Mouse (Mus musculus): Measurements from ENCODE around the gene Arhgef39. TPM values are rescaled to one million over a fixed set of nuclear protein-coding genes. Genes with fewer than 3 reads are reported as not detected.
A peak's percentile ranks its signal among the peaks of the same experiment; 100 is the strongest.

Gene Arhgef39
- total RNA-seq, 2 experiments from 2014 or later = 11.3 to 15.0 TPM

DNA sequence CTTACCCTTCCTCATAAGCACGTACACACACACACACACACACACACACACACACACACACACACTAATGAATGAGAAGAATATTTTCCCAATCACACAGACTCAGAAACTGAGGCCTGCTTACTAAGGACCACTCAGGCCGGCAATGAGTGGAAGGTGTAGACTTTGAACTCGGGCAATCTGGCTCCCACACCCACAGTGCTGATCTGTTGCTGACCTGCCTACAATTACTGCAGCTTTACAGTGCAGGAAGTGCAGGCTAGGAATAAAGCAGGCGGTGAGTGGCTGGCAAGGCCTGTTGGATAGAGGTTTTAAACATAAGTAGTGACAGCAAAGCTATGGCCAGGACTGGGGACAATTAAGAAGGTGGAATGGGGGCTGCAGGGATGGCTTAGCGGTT, 18.5 kb downstream of the Arhgef39 start:
- DNase-seq (ENCODE audit: low spot score in 2 of 2) = no peak

DNA sequence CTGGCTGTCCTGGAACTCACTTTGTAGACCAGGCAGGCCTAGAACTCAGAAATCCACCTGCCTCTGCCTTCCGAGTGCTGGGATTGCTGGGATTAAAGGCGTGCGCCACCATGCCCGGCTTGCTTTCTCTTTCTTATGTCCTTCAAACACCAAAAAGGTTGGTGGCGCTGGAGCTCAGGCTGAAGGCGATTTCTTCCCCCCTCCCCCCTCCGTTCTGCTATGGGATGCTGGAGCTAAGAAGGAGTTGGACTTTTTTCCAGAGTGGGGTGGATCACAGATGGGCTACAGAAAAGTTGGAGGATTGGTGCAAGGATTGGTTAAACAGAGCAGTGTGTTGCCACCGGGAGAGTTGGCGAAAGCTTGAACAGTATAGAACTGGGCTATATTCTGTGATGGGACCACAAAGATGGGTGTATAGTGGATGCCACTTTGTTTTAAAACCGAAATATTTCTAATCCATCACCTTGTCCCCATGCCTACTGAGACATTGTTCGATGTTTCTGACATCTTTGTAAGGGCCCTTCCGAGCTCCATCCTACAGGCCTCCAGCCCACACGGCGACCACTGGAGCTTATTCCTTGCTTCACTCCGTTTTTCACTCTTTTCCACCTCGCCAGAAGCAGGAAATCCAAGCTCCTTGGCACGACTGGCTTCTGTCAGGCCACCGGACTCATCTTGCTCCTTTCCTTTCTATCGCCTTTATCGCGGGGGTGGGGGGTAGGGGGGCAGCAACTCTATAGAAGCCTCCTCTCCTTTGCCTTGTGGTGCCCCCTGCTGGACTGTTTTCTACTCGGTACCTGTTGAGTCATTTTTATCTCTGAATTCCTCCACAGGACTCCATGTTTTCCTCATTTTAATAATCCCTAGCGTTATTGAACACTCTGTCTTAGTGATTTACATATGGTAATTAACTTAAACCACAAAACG, 20.3 kb downstream of the Arhgef39 start:
- peak in 1 of 2 experiments; percentile 46 for DNase-seq (ENCODE audit: low spot score in 2 of 2)

DNA sequence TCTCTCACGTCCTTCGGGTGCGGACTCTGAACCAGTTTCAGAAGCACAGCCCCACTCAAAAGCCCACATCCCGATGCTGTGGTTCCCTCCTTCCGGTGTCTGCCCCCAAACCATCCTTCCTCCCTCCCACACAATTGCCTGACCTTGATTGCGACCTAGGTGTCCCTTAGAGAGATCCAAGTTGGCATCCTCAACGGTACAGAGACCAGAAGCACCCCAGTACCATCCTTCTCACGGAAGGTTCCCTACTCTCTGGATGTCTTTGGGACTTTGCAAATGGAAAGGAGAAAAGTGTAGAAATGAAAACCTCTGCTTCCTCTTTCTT, 21.0 kb downstream of the Arhgef39 start:
- no peak for DNase-seq (ENCODE audit: low spot score in 2 of 2)

DNA sequence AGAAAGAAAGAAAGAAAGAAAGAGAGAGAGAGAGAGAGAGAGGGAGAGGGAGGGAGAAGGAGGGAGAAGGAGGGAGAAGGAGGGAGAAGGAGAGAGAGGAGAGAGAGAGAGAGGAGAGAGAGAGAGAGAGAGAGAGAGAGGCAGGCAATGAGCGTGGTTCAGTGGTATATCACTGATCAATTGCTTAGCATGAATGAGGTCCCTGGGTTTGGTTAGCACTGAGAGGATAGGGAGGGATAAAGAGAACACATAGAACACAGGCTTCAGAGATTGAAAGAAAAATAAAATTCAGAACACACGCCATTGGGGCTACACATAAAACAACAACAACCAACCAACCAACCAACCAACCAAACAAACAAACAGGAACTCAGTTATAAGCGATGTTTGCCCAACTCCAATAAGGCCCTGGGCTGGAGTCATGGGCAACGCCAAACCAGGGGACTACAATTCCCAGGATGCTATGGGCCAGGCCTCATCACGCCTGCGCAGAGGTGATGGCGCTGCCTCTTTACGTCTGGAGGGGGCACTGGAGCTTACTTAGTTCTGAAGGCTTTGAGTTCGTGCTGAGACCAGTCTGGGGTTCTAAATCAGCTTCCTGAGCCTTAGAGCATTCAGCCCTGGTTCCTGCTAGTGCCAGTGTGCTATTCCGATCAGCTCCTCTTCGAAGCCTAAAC, 21.5 kb downstream of the Arhgef39 start:
- peak in 1 of 2 experiments; percentile 77 for DNase-seq (ENCODE audit: low spot score in 2 of 2)

DNA sequence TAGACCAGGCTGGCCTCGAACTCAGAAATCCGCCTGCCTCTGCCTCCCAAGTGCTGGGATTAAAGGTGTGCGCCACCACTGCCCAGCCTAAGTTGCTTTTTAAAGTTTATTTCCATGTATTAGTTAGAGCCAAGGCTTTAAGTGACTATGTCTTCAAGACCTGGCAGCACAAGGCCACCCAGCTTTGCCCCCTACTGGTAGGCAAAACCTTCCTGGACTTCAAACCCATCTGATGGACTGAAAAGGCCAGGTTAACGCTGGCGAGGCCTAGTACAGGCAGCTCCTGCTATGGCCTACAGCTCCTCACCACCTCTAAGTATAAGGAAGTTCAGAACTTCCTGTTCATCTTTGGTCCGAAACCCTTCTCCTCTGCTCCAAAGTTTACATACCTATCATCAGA, 22.9 kb downstream of the Arhgef39 start:
- no peak for DNase-seq (ENCODE audit: low spot score in 2 of 2)

DNA sequence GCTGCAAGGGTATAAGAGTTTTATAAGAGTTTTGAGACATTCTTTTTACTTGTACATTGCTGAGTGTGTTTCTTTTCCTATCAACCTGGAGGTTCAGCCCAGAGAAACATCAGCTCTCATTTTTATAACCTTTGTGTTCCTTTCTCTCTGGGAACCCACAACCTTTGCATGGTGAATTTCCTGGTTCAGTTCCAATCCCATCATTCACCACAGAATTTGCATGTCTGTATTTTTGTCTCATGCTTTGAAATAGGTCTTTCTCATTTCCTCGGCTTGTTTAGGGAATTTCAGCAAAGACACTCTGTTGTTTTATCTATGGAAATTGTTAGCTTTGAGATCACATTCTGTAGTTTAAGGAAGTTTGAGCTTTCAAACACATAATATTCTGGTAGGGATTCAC, 25.9 kb downstream of the Arhgef39 start:
- DNase-seq (ENCODE audit: low spot score in 2 of 2) = no peak

DNA sequence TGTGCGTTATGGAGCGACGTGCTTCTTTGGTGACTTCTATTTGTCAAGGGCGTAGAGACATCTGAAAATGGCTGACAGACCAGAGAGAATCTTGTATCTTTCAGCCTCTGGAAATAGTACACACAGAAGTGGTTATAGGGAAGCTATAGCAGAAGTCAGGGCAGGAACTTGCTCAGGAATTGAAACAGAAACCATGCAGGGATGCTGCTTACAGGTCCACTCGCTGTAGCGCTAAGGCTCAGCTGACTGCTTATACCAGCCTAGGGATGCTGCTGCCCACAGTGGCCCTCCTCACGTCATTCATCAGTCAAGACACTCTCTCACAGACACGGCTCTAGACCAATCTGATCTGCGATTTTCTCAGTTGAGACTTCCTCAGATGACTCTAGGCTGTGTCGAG, 29.2 kb downstream of the Arhgef39 start:
- DNase-seq (ENCODE audit: low spot score in 2 of 2) = no peak

DNA sequence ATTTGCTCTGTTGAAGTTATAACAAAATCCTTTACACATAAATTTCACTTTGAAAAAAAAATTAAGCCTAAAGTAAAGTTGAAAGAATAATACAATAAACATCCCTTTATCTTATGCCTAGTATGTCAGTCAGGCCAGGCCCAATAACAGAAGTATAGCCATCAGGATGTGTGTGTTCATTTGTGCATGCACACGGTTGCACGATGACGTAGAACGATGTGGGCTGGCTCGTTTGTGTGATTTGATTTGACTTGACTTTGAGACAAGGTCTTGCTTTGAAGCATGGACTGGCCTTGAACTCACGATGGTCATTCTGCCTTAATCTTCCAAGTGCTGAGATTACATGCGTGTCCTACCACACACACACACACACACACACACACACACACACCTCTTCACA, 32.6 kb downstream of the Arhgef39 start:
- no peak for DNase-seq (ENCODE audit: low spot score in 2 of 2)

DNA sequence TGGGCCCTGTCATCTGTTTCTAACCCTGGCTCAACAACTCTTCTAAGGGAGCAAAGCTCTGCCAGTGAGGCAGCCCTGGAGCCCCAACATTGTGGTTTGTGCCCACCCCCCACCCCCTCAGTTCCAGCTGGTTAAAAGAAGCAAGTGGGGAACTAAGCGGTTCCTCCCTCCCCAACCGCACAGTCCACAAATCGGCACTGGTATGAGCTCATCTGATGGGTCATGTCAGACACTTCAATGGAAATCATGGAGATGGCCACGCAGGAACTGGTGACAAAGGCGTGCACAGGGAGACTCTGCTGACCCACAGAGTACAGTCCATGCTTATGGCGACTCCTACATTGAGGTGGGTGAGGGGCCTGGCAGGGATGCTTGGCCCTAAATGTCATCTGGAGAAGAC, 33.6 kb downstream of the Arhgef39 start:
- DNase-seq (ENCODE audit: low spot score in 2 of 2) = no peak

DNA sequence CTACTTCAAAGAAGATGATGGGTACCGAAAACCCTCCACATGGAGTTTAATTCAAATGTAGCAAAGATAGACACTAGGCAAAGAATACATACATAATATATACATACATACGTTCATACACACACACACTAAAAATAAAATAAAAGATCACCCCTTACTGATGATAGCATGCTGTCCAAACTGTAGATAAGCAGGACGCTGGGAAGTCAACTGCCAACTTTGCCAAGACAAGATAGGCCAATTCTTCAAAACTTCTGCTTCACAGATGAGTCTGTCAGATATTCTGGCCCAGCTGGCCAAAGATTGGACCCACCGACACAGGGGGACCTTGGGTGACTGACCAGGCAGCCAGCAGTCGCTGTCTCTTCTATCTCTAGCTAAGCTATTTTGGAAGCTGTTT, 36.4 kb downstream of the Arhgef39 start:
- DNase-seq (ENCODE audit: low spot score in 2 of 2) = no peak

DNA sequence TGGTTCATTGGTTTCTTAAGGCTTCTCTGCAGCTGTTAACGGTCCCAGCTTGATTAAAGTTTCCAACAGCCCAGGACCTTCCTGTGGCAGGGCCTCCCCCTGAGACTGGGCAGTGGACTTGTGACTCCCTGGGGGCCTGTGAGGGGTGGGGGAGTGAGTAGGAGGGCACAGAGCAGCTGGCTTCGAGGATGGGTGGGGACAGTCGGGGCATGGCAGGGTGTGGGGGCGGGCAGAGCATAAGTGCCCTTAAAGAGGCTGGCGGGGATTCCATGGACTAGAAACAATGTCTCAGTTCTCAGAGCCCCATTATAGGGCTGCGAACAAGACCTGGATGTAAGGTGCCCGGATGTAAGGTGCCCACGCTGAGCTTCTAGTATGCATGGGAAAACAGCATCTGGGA, 42.4 kb downstream of the Arhgef39 start:
- DNase-seq (ENCODE audit: low spot score in 2 of 2) = no peak

DNA sequence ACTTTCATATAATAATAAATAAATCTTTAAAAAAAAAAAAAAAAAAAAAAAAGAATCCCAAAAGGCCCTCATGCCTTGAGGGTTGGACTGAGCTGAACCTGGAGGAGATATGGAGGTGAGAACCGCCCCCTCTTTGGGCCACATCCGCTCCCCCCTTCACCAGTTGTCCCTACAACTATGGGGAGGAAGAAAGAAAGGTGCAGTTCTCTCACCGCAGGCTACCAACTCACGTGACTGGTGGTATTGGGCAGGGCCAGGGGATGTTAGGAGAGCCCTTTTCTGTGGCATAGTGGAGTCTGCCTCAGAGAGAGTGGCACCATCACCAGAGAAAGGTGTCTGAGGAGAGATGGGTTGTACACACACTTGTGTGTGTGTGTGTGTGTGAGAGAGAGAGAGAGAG, 43.0 kb downstream of the Arhgef39 start:
- DNase-seq (ENCODE audit: low spot score in 2 of 2) = no peak

DNA sequence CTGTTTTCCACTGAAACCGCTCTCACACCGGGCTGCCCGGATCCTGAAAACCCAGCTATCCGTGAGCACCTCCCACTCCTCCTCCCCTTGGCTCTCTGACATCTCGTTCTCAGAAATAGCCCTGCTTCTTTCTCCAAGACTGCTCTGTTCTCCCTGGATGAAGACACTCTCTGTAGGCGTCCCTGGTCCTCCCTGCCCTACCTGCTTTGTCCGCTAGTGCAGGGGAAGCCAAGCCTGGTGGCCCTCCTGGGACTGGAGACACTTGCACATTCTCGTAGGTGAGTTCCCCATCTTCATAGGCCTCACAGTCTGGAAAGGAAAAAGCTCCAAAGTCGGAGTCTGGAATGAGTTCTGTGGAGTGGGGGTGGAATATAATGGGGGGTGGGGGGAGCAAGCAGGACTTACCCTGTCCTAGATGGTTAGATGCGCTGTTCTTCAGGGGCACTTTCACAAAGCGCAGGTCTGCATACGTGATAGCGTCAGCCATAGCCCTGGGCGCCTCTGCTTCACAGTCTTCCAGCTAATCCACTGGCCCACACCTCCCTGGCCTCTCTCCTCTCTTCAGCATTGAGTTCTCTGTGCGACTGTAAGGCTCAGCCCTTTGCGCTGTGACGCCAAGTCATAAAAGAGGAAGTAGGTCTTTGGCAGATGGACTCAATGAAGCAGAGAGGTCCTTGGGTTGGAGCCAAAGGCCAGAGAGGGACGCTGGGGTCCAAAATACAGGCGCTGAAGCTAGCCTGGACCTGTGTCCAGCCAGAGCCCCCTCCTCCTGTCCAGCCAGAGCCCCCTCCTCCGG, 45.3 kb downstream of the Arhgef39 start, which contains the start of gene Cd72:
Gene Cd72 (minus strand): TSS at position 588 of the 796 bp plus-strand sequence.
- no peak for DNase-seq (ENCODE audit: low spot score in 2 of 2)

DNA sequence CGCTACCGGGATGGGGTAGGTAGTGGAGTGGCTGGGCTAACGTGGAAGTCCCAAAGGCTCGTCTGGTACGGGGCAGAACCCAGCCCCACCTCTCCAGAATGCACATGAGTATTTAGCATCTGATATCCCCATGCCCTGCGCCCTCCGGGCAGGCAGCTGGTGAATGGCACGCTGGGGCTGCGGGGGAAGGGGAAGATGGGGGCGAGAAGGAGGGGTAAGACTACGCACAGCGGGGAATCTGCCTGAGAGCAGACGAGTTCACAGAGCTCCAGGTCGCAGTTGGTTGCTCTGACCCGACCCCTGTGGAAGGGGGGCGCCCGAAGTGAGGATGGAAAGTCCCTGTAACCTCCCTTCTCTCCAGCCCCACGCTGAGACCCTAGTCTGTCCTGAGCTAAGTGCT, 46.1 kb downstream of the Arhgef39 start:
- no peak for DNase-seq (ENCODE audit: low spot score in 2 of 2)

DNA sequence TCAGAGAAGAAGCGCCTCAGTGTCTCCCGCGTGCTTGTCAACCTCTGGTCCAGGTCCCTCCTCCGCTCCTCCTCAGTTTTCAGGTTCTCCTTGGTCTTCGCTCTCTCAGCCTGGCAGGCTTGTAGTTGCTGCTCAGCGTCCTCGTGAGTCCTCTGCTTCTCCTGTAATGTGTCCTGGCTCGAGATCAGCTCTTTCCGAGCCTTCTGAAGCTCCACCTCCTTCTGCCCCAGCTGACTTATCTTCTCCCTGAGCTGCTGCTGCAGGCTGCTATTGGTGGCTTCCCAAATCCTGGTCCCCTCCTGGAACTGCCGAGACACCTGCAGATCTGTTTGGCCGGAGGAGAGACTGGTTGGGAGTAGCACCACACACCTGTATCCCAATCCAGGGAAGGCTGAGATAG, 47.2 kb downstream of the Arhgef39 start:
- no peak for DNase-seq (ENCODE audit: low spot score in 2 of 2)

DNA sequence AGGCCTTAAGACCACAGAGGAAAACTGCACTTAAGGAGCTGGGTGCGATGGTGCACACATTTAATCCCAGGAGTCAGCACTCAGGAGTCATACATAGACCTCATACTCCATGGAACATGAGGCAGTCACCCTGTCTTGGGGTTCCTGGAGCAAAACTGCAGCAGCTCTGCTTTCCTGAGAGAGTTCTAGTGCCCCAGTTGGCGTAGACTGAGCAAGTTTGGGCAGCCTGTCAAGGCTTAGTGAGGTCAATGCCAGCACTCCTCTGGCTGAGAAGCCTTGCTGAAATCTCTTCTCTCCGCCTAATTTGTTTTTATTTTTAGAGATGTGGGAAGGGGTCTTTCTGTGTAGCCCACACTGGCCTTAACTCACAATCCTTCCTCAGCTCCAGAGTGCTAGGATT, 50.9 kb downstream of the Arhgef39 start:
- DNase-seq (ENCODE audit: low spot score in 2 of 2) = no peak

DNA sequence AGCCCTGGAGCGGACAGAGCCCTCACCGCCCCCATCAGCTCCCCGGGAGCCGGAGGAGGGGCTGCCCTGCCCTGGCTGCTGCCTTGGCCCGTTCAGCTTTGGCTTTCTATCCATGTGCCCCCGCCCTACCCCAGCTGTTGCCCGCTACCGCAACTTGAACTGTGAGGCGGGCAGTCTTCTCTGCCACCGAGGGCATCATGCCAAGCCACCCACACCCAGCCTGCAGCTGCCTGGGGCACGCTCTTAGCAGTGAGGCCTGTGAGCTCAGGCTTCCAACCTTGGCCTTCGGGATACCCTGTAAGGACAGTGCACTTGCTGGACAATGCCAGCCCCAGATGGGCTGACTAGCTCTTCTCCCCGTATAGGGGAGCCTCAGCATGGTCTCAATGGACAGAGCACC, 52.2 kb downstream of the Arhgef39 start:
- no peak for DNase-seq (ENCODE audit: low spot score in 2 of 2)

Other genes starting within 250 kb of the Arhgef39 start
- gene Atp8b5, start 232.5 kb downstream of the Arhgef39 start, total RNA-seq (2021) = under 1 TPM; 0.68 to 0.90 TPM
- gene Rusc2, start 117.7 kb downstream of the Arhgef39 start, total RNA-seq (2021) = 10 to 100 TPM; 29.7 to 34.5 TPM
- under 1 TPM in 1 of 2 experiments, not detected in 1; 0.25 TPM for gene Fam166b, start 70.6 kb downstream of the Arhgef39 start, total RNA-seq (2021)
- 10 to 100 TPM; 57.3 to 60.5 TPM for gene Tesk1, start 57.8 kb downstream of the Arhgef39 start, total RNA-seq (2021)
- gene Cd72, start 45.1 kb downstream of the Arhgef39 start, total RNA-seq (2021) = 1 to 10 TPM in 1 of 2 experiments, under 1 TPM in 1; 0.95 to 2.1 TPM
- not detected for gene Sit1, start 16.0 kb downstream of the Arhgef39 start, total RNA-seq (2021)
- 10 to 100 TPM; 44.3 TPM for gene Ccdc107, start 6.8 kb downstream of the Arhgef39 start, total RNA-seq (2021)
- 1 to 10 TPM; 1.4 to 1.5 TPM for gene Car9, start 7.3 kb upstream of the Arhgef39 start, total RNA-seq (2021)
- gene Tpm2, start 24.1 kb upstream of the Arhgef39 start, total RNA-seq (2021) = 100 to 1,000 TPM; 135 to 293 TPM
- gene Creb3, start 62.6 kb upstream of the Arhgef39 start, total RNA-seq (2021) = 100 to 1,000 TPM; 130 to 160 TPM
- 100 to 1,000 TPM; 209 to 246 TPM for gene Tln1, start 63.0 kb upstream of the Arhgef39 start, total RNA-seq (2021)
- 10 to 100 TPM; 65.3 to 68.5 TPM for gene Rgp1, start 79.0 kb upstream of the Arhgef39 start, total RNA-seq (2021)
- 10 to 100 TPM; 17.8 to 18.2 TPM for gene Gba2, start 79.2 kb upstream of the Arhgef39 start, total RNA-seq (2021)
- gene Msmp, start 84.8 kb upstream of the Arhgef39 start, total RNA-seq (2021) = 1 to 10 TPM; 1.4 to 2.2 TPM
- gene Npr2, start 132.2 kb upstream of the Arhgef39 start, total RNA-seq (2021) = 10 to 100 TPM; 43.0 to 47.5 TPM
- gene Spag8, start 153.9 kb upstream of the Arhgef39 start, total RNA-seq (2021) = 1 to 10 TPM; 1.2 to 1.4 TPM
- gene Hint2, start 156.8 kb upstream of the Arhgef39 start, total RNA-seq (2021) = 10 to 100 TPM; 76.5 to 83.8 TPM
- 10 to 100 TPM; 11.3 to 11.6 TPM for gene Tmem8b, start 169.3 kb upstream of the Arhgef39 start, total RNA-seq (2021)
- under 1 TPM; 0.31 to 0.62 TPM for gene Fam221b, start 169.4 kb upstream of the Arhgef39 start, total RNA-seq (2021)
- gene Olfr70, start 201.1 kb upstream of the Arhgef39 start, total RNA-seq (2021) = not detected
- not detected for gene Olfr71, start 210.6 kb upstream of the Arhgef39 start, total RNA-seq (2021)
- 1 to 10 TPM; 2.4 to 3.6 TPM for gene Hrct1, start 227.5 kb upstream of the Arhgef39 start, total RNA-seq (2021)
- 1 to 10 TPM; 1.4 to 2.0 TPM for gene Spaar, start 230.3 kb upstream of the Arhgef39 start, total RNA-seq (2021)